Mouse (Mus musculus) midbrain, embryonic 13.5 days (tissue): ENCODE results near the gene 9130230L23Rik. TPM values are rescaled to one million over a fixed set of nuclear protein-coding genes. Genes with fewer than 3 reads are reported as not detected.
A peak's percentile ranks its signal among the peaks of the same experiment; 100 is the strongest.

ENCODE experiments used
- ATAC-seq: fragments of 200-750 bp; cut with Nextera tagmentation; 2 replicates; pipeline ENCODE4 v1.8.0; 2017; ENCODE audit warnings: mild to moderate bottlenecking, moderate TSS enrichment, moderate library complexity
- H3K27ac ChIP-seq: fragments of 300-500 bp; sonication (generic); 2 replicates; pipeline ENCODE4 v1.5.1; 2015; ENCODE audit warnings: inconsistent platforms, mild to moderate bottlenecking, moderate library complexity
- H3K27me3 ChIP-seq: fragments of 300-500 bp; sonication (generic); 2 replicates; pipeline ENCODE4 v1.6.1; 2015; ENCODE audit warnings: mild to moderate bottlenecking, inconsistent platforms
- H3K36me3 ChIP-seq: fragments of 300-500 bp; sonication (generic); 2 replicates; pipeline ENCODE4 v1.6.1; 2015; ENCODE audit warnings: mild to moderate bottlenecking, inconsistent platforms
- H3K4me1 ChIP-seq: fragments of 300-500 bp; sonication (generic); replicated peaks from 2 replicates; pipeline ENCODE4 v1.6.1; 2015; ENCODE audit warnings: inconsistent platforms
- H3K4me2 ChIP-seq: fragments of 300-500 bp; sonication (generic); replicated peaks from 2 replicates; pipeline ENCODE4 v1.6.1; 2015; ENCODE audit warnings: moderate library complexity, mild to moderate bottlenecking, inconsistent platforms
- H3K4me3 ChIP-seq: fragments of 300-500 bp; sonication (generic); replicated peaks from 2 replicates; pipeline ENCODE4 v1.5.1; 2015; ENCODE audit warnings: mild to moderate bottlenecking, inconsistent platforms
- H3K9ac ChIP-seq: fragments of 300-500 bp; sonication (generic); replicated peaks from 2 replicates; pipeline ENCODE4 v1.6.1; 2015; ENCODE audit warnings: mild to moderate bottlenecking, inconsistent platforms
- H3K9me3 ChIP-seq: fragments of 300-500 bp; sonication (generic); 2 replicates; pipeline ENCODE4 v1.6.1; 2016; ENCODE audit warnings: mild to moderate bottlenecking, inconsistent platforms
- WGBS: fragments of 180-500 bp; shearing (Covaris S2); methylation state at CpG from one replicate; pipeline ENCODE4 v1.1.7; 2015; 5-methylcytosine and 5-hydroxymethylcytosine counted together
- polyA plus RNA-seq: library from polyadenylated mRNA; unstranded; fragments of >200 nt; fragmentation: Nextera tagmentation; extraction: Ambion mirVana; gene quantifications from 2 replicates; pipeline ENCODE4 v1.2.1, GENCODE M21; 2015

Gene 9130230L23Rik
- polyA plus RNA-seq, 1 experiment from 2014 or later: 0.34 TPM

DNA sequence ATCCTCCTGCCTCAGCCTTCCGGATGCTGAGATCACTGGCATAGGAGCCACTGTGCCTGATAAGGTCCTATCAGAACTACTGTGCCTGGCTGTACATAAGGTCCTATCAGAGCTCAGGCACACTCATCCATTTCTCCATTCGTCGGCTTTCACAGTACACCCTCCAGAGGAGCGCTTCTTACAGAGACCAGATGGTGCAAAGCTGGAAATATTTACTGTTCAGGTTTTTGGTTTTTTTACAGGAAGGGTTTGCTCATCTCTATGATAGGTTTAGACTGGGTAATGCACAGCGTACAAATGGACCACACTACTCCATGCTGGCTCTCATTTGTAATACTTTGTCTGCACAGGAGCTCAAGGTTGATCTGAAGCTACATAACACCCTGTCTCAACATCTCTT is 40.8 kb downstream of the 9130230L23Rik start:
- Histone ChIP-seq H3K4me2 (no peak overlapping the region), H3K9me3 (no peaks in the 10 kb centered on the region), H3K4me3 (no peak overlapping the region), H3K9ac (no peak overlapping the region), H3K27ac (no peak overlapping the region), H3K36me3 (no peaks in the 10 kb centered on the region), H3K4me1 (no peaks in the 10 kb centered on the region), H3K27me3 (no peaks in the 10 kb centered on the region)
- WGBS: 90% methylated on average over 5 of the region's 5 CpGs
- no peak for ATAC-seq

DNA sequence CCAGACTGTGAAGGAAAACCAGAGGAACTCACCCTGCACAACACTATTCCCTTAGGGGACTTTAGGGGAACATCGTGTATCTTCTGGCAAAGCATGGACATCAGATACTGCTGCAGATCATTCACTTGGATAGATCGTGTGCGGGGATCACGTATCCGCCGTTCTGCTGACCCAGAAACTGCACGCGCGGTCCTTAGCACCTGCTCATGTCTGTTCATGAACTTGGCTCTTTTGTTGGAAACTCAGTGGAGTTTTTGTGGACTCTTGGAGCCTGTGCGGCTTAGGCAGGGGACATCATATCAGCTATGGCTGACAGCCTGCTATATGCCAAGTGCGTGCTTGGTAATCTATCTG is 43.5 kb downstream of the 9130230L23Rik start:
- H3K9ac ChIP-seq: no peak overlapping the region
- no peak overlapping the region for H3K27ac ChIP-seq
- WGBS: 91% methylated on average over 11 of the region's 11 CpGs
- no peaks in the 10 kb centered on the region for H3K27me3 ChIP-seq
- ATAC-seq: no peak
- no peak overlapping the region for H3K4me2 ChIP-seq
- H3K36me3 ChIP-seq: no peaks in the 10 kb centered on the region
- peaks cover 5% of the 10 kb centered on the region; the same call in 1 of the 2 replicates for H3K4me1 ChIP-seq
- H3K9me3 ChIP-seq: no peaks in the 10 kb centered on the region
- H3K4me3 ChIP-seq: no peak overlapping the region

DNA sequence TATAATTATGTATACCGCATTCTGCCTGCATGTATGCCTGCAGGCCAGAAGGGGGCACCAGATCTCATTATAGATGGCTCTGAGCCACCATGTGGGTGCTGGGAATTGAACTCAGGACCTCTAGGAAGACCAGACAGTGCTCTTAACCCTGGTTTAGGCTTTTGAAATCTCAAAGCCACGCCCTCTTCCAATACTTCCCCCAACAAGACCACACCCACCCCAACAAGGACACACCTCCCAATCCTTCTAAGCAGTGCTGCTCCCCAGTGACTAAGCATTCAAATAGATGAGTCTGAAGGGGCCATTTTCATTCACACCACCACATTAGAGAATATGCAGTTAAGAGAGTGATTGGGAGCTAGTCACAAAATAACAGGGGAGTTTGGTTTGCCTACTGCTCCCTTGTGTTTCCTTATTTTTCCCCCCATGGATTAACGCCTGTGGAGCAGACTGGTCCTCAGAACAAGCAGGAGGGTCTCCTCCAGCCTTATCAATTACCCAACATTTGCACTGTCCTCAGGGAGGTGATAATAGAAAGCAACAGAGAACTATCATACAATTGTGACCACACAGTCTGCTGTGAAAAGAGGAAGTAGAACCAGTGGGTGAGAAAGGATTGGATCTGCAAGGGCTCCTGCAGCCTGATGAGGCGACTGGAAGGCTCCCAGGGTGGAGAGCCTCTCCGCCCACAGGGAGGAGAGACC is 44.0 kb downstream of the 9130230L23Rik start:
- H3K9ac ChIP-seq: no peak overlapping the region
- H3K4me1 ChIP-seq: peaks cover 10% of the 10 kb centered on the region
- no peaks in the 10 kb centered on the region for H3K9me3 ChIP-seq

DNA sequence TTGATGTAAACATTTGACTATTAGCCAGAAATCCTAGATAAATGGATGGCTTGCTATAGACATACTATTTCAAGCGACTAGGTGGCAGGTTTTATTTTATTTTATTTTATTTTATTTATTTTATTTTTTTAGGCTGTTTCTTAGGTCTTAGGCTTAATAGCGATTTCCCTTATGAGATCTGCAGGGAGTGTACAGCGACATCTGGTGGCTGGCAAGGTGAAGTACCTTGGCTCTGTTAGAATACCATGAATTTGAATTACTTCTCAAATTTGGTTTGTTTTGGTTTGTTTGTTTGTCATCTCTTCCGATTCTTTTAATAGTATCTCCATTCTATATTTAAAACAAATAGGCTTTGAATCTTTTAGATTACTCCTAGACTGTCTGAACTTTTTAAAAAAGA is 45.5 kb downstream of the 9130230L23Rik start:
- H3K4me2 ChIP-seq: no peak overlapping the region
- H3K9me3 ChIP-seq: no peaks in the 10 kb centered on the region
- no peak for ATAC-seq
- peaks cover 14% of the 10 kb centered on the region for H3K4me1 ChIP-seq
- H3K27ac ChIP-seq: no peak overlapping the region
- H3K9ac ChIP-seq: no peak overlapping the region
- WGBS: 9% methylated on average over 4 of the region's 4 CpGs
- no peaks in the 10 kb centered on the region for H3K27me3 ChIP-seq
- H3K4me3 ChIP-seq: no peak overlapping the region
- no peaks in the 10 kb centered on the region for H3K36me3 ChIP-seq

More for the DNA sequence above, 44.0 kb downstream of the 9130230L23Rik start:
- 84% methylated on average over 5 of the region's 5 CpGs for WGBS
- no peak for ATAC-seq
- no peaks in the 10 kb centered on the region for H3K36me3 ChIP-seq
- no peak overlapping the region for H3K4me3 ChIP-seq
- H3K27ac ChIP-seq: no peak overlapping the region
- no peak overlapping the region for H3K4me2 ChIP-seq
- H3K27me3 ChIP-seq: no peaks in the 10 kb centered on the region

DNA sequence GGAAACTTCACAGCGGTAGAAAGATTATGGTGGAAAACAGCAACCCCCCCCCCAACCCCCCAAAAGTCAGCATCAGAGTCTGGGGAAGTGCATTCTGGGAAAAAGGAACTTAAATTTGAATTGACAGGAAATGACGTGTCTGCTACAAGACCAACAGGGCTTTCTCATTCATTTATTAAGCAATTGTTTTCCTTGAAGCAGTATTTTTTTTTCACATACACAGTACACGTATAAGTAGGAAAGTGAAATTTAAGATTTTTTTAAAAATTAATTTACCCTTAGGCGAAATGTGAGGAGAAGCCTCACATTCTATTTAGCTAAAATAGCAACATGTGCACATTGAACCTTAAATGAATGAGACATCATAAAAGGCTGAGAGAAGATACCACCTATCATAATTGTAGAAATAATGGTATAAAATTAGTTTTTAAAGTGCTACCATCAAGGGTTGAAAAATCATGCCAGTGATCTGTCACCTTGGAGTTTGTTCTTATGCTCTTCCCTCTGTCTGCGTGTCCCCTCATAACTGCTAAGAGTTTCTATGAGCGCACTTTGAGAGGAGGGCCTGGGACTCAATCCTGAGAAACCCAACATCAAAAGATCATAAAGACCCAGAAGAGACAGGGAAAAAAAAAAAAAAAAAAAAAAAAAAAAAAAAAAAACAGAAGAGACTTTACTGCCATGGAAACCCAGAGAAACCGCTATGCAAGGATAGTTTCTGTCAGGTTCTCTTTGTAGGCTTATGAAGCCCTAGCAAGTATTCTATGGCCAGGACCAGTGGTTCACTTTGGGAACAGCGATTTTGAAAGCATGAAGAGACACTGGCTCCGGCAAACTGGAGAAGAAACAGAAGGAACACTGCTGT is 47.7 kb downstream of the 9130230L23Rik start:
- WGBS: 76% methylated on average over 9 of the region's 9 CpGs
- no peak for ATAC-seq

DNA sequence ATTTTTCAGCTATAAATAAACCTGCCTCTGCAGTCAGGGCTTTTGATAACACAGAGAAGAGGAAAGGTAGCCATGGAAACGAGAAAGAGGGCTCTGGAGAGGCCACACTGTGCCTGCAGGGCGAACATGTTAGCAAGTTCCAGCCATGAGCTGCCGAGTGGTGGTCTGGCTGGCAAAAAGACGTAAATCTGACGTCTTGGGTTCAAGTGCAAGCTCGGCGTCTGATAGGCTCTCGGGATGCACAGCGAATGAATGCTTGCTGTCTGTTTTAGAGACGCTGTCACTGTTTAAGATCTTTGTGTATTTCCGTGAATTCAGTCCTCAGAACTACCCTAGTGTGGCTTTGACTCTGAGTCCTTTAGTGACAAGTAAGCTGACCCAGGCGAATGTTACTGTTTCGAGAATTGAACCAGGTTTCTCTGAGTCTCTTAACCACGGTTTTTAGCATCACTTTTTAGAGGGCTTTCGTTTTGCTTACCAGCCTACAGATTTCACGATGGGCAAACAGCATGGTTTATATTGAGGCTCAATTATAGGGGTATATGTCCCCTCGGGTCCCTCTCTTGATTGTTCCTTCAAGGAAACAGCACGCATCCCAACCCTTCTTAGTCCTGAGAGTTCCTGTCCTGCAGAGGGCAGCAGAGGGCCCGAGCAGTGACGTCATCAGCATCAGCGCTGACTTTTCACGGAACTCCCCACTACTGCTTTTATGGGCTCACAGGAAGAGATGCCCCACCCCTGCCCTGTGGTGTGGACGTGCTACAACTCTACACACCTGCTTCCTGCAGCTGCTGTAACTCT is 48.5 kb downstream of the 9130230L23Rik start:
- 39% methylated on average over 23 of the region's 23 CpGs for WGBS
- peak overlapping the region; percentile 44 for H3K4me2 ChIP-seq
- ATAC-seq: peak; percentile 57
- H3K9me3 ChIP-seq: no peaks in the 10 kb centered on the region
- no peaks in the 10 kb centered on the region for H3K27me3 ChIP-seq
- no peak overlapping the region for H3K9ac ChIP-seq
- peak overlapping the region; percentile 24 for H3K4me3 ChIP-seq
- no peaks in the 10 kb centered on the region for H3K36me3 ChIP-seq
- H3K27ac ChIP-seq: peak overlapping the region; percentile 54
- H3K4me1 ChIP-seq: peaks cover 20% of the 10 kb centered on the region

More for the DNA sequence above, 47.7 kb downstream of the 9130230L23Rik start:
- no peak overlapping the region for H3K9ac ChIP-seq
- no peaks in the 10 kb centered on the region for H3K27me3 ChIP-seq
- H3K4me3 ChIP-seq: peak overlapping the region; percentile 24
- peaks cover 14% of the 10 kb centered on the region for H3K4me1 ChIP-seq
- no peaks in the 10 kb centered on the region for H3K36me3 ChIP-seq
- H3K27ac ChIP-seq: no peak overlapping the region
- H3K4me2 ChIP-seq: peak overlapping the region; percentile 44
- no peaks in the 10 kb centered on the region for H3K9me3 ChIP-seq

DNA sequence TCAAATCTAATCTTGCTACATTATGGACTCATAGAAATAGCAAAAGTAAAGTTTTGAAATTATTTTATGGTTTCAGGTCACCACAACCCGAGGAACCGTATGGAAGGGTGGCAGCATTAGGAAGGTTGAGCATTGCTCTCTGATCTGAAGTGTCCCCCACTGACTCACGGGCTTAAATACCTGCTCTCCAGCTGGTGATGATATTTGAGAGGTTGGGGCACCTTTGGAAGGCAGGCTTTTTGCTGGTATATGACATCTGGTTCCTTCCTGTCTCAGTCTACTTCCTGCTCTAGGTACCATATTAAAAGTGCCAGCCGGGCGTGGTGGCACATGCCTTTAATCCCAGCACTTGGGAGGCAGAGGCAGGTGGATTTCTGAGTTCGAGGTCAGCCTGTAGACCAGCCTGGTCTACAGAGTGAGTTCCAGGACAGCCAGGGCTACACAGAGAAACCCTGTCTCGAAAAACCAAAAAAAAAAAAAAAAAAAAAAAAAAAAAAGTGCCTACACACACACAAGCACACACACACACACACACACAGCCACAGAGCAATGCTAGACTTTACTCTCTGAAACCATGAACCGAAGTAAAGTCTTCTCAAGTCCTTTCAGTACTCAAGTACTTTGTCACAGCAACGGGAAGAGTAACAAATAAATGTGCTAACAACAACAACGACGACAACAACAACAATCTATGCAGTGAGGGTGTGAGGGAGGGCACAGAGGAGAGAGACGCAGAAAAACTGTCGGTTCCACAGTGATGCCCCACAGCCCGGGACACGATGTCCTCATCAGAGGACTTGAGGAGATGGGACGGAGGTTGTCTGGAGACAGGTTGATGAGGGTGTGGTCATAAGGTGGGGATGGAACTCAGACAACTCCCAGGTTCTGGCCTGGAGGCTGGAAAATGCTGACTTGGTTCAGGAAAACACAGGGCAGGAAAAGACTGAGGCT is 49.7 kb downstream of the 9130230L23Rik start:
- H3K27ac ChIP-seq: peak overlapping the region; percentile 54
- ATAC-seq: no peak
- H3K4me1 ChIP-seq: peaks cover 30% of the 10 kb centered on the region
- H3K9ac ChIP-seq: no peak overlapping the region
- no peaks in the 10 kb centered on the region for H3K9me3 ChIP-seq
- no peaks in the 10 kb centered on the region for H3K27me3 ChIP-seq
- H3K4me3 ChIP-seq: no peak overlapping the region
- no peaks in the 10 kb centered on the region for H3K36me3 ChIP-seq
- H3K4me2 ChIP-seq: no peak overlapping the region
- WGBS: 92% methylated on average over 16 of the region's 16 CpGs

DNA sequence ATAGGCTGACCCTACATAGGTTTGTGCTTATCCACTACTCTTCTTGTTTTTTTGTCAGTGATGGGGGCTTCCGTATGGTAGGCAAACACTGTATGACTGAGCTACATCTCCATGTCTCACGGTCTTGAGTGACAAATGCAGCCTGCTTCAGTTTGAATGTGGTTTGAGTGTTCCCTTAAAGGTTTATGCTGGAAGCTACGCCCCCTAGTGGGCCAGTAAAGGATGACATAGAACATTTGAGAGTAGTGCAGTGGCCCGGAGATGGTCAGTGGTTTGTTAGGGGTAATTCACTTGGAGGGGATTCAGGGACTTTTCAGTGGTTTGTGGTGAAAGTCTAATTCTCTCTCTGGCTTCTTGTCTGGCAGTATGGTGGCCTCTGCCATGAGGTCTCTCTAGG is 52.6 kb downstream of the 9130230L23Rik start:
- Histone ChIP-seq H3K9me3 (no peaks in the 10 kb centered on the region), H3K4me1 (peaks cover 30% of the 10 kb centered on the region), H3K4me3 (no peak overlapping the region), H3K4me2 (no peak overlapping the region), H3K27me3 (no peaks in the 10 kb centered on the region), H3K36me3 (no peaks in the 10 kb centered on the region), H3K9ac (no peak overlapping the region), H3K27ac (peak overlapping the region; percentile 93)
- no peak; the same call in 1 of the 2 replicates for ATAC-seq
- 68% methylated on average over 4 of the region's 4 CpGs for WGBS

DNA sequence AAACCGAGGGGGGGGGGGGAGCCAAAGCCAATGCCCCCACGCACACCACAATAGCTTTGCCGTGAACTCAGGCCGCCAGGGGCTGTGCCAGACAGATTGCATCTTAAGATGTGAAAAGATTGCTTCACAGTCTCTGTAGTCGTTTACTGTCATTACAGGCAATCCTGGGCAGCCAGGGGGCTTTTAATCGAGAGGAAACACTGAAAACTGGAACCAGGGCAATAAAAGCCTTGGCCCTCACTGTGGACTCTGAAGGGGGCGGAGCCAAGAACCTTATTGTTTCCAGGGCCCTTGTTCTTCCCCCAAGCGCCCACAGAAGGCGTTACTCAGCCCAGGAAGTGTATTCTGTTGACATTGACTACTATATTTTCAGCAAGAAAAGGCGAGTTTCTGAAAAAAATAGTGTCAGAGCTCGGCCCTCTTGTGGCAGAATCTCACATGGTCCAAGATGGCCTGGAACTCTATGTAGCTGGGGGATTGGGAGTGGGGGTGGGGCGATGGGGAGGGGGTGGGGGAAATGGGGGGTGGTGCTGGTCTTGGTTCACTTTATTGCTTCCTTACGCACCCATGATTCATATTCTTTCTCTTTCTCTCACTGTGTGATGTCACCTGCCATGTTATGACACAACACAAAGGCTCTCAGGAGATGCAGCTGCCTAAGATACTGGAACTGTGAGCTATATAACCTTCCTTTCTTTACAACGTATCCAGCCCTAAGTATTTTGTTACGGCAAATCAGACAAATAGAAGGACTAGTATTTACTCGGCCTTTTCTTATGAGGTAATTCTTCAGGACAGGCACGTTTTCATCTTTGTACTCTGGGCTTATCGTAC is 53.2 kb downstream of the 9130230L23Rik start:
- Histone ChIP-seq H3K4me3 (peak overlapping the region; percentile 3; the same call in 1 of the 2 replicates), H3K9ac (no peak overlapping the region), H3K27ac (peak overlapping the region; percentile 93), H3K36me3 (no peaks in the 10 kb centered on the region), H3K4me2 (peak overlapping the region; percentile 47), H3K27me3 (no peaks in the 10 kb centered on the region), H3K9me3 (no peaks in the 10 kb centered on the region), H3K4me1 (peaks cover 29% of the 10 kb centered on the region)
- peak; percentile 77 for ATAC-seq
- 34% methylated on average over 18 of the region's 18 CpGs for WGBS

DNA sequence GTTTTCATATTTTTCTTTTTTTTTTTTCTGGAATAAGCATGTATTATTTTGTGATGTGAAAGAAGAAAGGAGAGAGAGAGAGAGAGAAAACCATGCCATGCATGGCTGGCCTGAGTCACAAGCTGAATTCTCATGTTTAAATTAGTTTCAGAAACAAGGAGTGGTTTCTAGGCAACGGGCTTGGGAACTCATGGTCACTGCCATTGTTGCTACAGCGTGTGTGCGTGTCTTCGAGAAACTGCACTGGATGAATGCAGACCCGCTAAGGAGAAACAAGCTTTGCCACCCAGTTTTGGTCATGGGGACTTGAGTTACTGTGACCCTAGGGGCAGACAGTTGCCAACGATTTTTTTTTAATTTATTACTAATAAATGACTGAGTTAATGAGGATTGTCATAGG is 53.8 kb downstream of the 9130230L23Rik start:
- H3K4me3 ChIP-seq: peak overlapping the region; percentile 3; the same call in 1 of the 2 replicates
- no peaks in the 10 kb centered on the region for H3K36me3 ChIP-seq
- ATAC-seq: peak; percentile 90
- H3K9ac ChIP-seq: no peak overlapping the region
- 6% methylated on average over 6 of the region's 6 CpGs for WGBS
- H3K27me3 ChIP-seq: no peaks in the 10 kb centered on the region
- peaks cover 22% of the 10 kb centered on the region for H3K4me1 ChIP-seq
- peak overlapping the region; percentile 93 for H3K27ac ChIP-seq
- H3K4me2 ChIP-seq: peak overlapping the region; percentile 47
- no peaks in the 10 kb centered on the region for H3K9me3 ChIP-seq
